In genomic region chr17:5182493-5182892, GRCm38 (mm10) we compare ENCODE assay signal across 25 mouse cellular contexts.
A peak's percentile ranks its signal among the peaks of the same experiment; 100 is the strongest.
DNase-seq lines count a peak whose midpoint lies in the region; ATAC-seq and TF ChIP-seq lines count a peak whose summit lies in the region.
"Had no signal": no experiment of that assay in that cellular context is flagged by ENCODE, and none has a peak within 500 bp of the region (broad histone marks: within the 10 kb centered on the region; RNA-seq: fewer than 3 reads in every experiment).

No protein-coding gene starts in this region.

- WGBS in thymus, adult 2 months = 98% methylated on average over 4 of the region's 4 CpGs
- WGBS in stomach, postnatal 0 days = 58% methylated on average over 4 of the region's 4 CpGs

- H3K9me3 ChIP-seq in stomach, postnatal 0 days (ENCODE audit: control insufficient read depth, low read length) = no peaks in the 10 kb centered on the region
- H3K9me3 ChIP-seq: forebrain, embryonic 10.5 days; forebrain, embryonic 13.5 days; G1E; heart, embryonic 10.5 days; heart, embryonic 13.5 days; hindbrain, embryonic 10.5 days; hindbrain, embryonic 13.5 days had no signal

- H3K27ac ChIP-seq in layer of hippocampus, adult 2 months = peak overlapping the region; percentile 58; the same call in 1 of the 2 replicates
- peak overlapping the region; percentile 34; the same call in 1 of the 2 replicates for H3K27ac ChIP-seq in thymus, adult 2 months (ENCODE audit: control insufficient read depth, insufficient read depth, low read length)
- no peak overlapping the region for H3K27ac ChIP-seq in stomach, postnatal 0 days (replicated peaks)
- H3K27ac ChIP-seq: forebrain, embryonic 10.5 days; forebrain, embryonic 13.5 days; heart, adult 2 months; heart, embryonic 10.5 days; heart, embryonic 13.5 days; hindbrain, embryonic 10.5 days had no signal

- H3K36me3 ChIP-seq in thymus, adult 2 months (ENCODE audit: control insufficient read depth, insufficient read depth, low read length) = no peaks in the 10 kb centered on the region
- H3K36me3 ChIP-seq in stomach, postnatal 0 days (ENCODE audit: control insufficient read depth, insufficient read depth, low read length) = no peaks in the 10 kb centered on the region
- H3K36me3 ChIP-seq: forebrain, embryonic 10.5 days; heart, embryonic 10.5 days; heart, embryonic 13.5 days; hindbrain, embryonic 10.5 days; hindbrain, embryonic 13.5 days had no signal

- DNase-seq in layer of hippocampus, adult 2 months (ENCODE audit: low spot score in 2 of 2) = no peak
- no peak for DNase-seq in layer of hippocampus, postnatal 10 days (ENCODE audit: low spot score in 2 of 2)
- no peak for DNase-seq in thymus, adult 2 months
- no peak for DNase-seq in thymus, postnatal 10 days (ENCODE audit: low spot score in 2 of 2)
- DNase-seq in stomach, postnatal 0 days (ENCODE audit: low spot score) = no peak
- no peak for DNase-seq in spleen, postnatal 4 days (ENCODE audit: low spot score in 2 of 2)
- DNase-seq: adrenal gland, adult 8-10 months; adrenal gland, postnatal 25 days; B cell, adult 2 months; cerebellum, adult 11-12 months; cerebellum, adult 9-10 months; cerebellum, postnatal 14 days; gastrocnemius, postnatal 10 days; heart, adult 2 months had no signal

- TF ChIP-seq CTCF in layer of hippocampus, adult 2 months (conservative IDR thresholded peaks at IDR 0.05) = no peak
- no peak for TF ChIP-seq CTCF in thymus, adult 2 months (IDR thresholded peaks at IDR 0.05; ENCODE audit: borderline replicate concordance, control insufficient read depth, extremely low read depth, insufficient read depth, low read length, poor library complexity)
- TF ChIP-seq CTCF in stomach, postnatal 0 days (IDR thresholded peaks at IDR 0.05; ENCODE audit: low read depth) = no peak

- no peaks in the 10 kb centered on the region for H3K27me3 ChIP-seq in thymus, adult 2 months (ENCODE audit: control insufficient read depth, insufficient read depth, low read length)
- H3K27me3 ChIP-seq in stomach, postnatal 0 days (ENCODE audit: control insufficient read depth, insufficient read depth, low read length) = no peaks in the 10 kb centered on the region
- H3K27me3 ChIP-seq: CH12.LX; forebrain, embryonic 13.5 days; heart, embryonic 13.5 days; hindbrain, embryonic 13.5 days; Patski had no signal

- H3K4me3 ChIP-seq in layer of hippocampus, adult 2 months = no peak overlapping the region
- no peak overlapping the region for H3K4me3 ChIP-seq in thymus, adult 2 months (ENCODE audit: control insufficient read depth, insufficient read depth, low read length)
- H3K4me3 ChIP-seq in stomach, postnatal 0 days (ENCODE audit: low read depth, low read length) = no peak overlapping the region
- H3K4me3 ChIP-seq: forebrain, embryonic 10.5 days; forebrain, embryonic 13.5 days; heart, adult 2 months; heart, embryonic 10.5 days; heart, embryonic 13.5 days; hindbrain, embryonic 10.5 days; hindbrain, embryonic 13.5 days had no signal

- no peak for TF ChIP-seq EP300 in stomach, postnatal 0 days (optimal IDR thresholded peaks at IDR 0.05)

- peak; percentile 51 for ATAC-seq in stomach, postnatal 0 days (ENCODE audit: low FRiP score, low TSS enrichment)
- ATAC-seq: forebrain, embryonic 13.5 days; forebrain, embryonic 16.5 days; hindbrain, embryonic 16.5 days; Patski had no signal

- no peak overlapping the region for H3K4me2 ChIP-seq in stomach, postnatal 0 days (replicated peaks; ENCODE audit: low read depth)
- H3K4me2 ChIP-seq: forebrain, embryonic 13.5 days; heart, embryonic 13.5 days; hindbrain, embryonic 13.5 days had no signal

- H3K9ac ChIP-seq in stomach, postnatal 0 days (ENCODE audit: low read length) = no peak overlapping the region
- H3K9ac ChIP-seq: forebrain, embryonic 13.5 days; heart, embryonic 13.5 days; hindbrain, embryonic 13.5 days had no signal

- peaks cover 38% of the 10 kb centered on the region for H3K4me1 ChIP-seq in thymus, adult 2 months (replicated peaks; ENCODE audit: control insufficient read depth, insufficient read depth, low read length)
- peaks cover 12% of the 10 kb centered on the region; the same call in 1 of the 2 replicates for H3K4me1 ChIP-seq in stomach, postnatal 0 days (replicated peaks; ENCODE audit: control insufficient read depth, insufficient read depth)

- no peak for TF ChIP-seq POLR2A in thymus, adult 2 months (IDR thresholded peaks at IDR 0.05; ENCODE audit: control insufficient read depth, extremely low read depth, insufficient read depth, low read length, poor library complexity)
